Mouse (Mus musculus): ENCODE measurements around the gene Slco4a1. TPM values are rescaled to one million over a fixed set of nuclear protein-coding genes. Genes with fewer than 3 reads are reported as not detected.

Gene Slco4a1
- polyA plus RNA-seq, 1 experiment from 2014 or later, result 2.4 TPM

- no peaks in the 10 kb centered on the region for H3K36me3 ChIP-seq (ENCODE audit: control insufficient read depth, insufficient read depth, low read length)
- no peak for ATAC-seq (ENCODE audit: low read depth)
- no peaks in the 10 kb centered on the region for H3K9me3 ChIP-seq (ENCODE audit: control insufficient read depth, low read length)
- H3K27me3 ChIP-seq (ENCODE audit: control insufficient read depth, insufficient read depth, low read length), result no peaks in the 10 kb centered on the region
- H3K4me2 ChIP-seq (ENCODE audit: low read depth, low read length), result no peak overlapping the region
- WGBS, result 31% methylated on average over 2 of the region's 2 CpGs
- no peak overlapping the region for H3K9ac ChIP-seq (replicated peaks; ENCODE audit: low read depth, low read length)
- no peaks in the 10 kb centered on the region for H3K4me1 ChIP-seq (ENCODE audit: control insufficient read depth, insufficient read depth, low read length)
- H3K4me3 ChIP-seq (ENCODE audit: low read depth, low read length), result no peak overlapping the region
- no peak overlapping the region for H3K27ac ChIP-seq (ENCODE audit: low read depth, low read length)
Observed at GRCm38 (mm10) chr2:180428331-180428730, 27.7 kb upstream of the Slco4a1 start.

GRCm38 (mm10) chr2:180430648-180431047 is 25.4 kb upstream of the Slco4a1 start:
- WGBS, result 74% methylated on average over 11 of the region's 11 CpGs
- H3K4me2 ChIP-seq (ENCODE audit: low read depth, low read length), result no peak overlapping the region
- ATAC-seq (ENCODE audit: low read depth), result no peak

GRCm38 (mm10) chr2:180432042-180432668 is 23.9 kb upstream of the Slco4a1 start:
- ATAC-seq (ENCODE audit: low read depth), result peak; percentile 42; the same call in 1 of the 2 replicates
- Histone ChIP-seq H3K4me2 (ENCODE audit: low read depth, low read length) (no peak overlapping the region), H3K27ac (ENCODE audit: low read depth, low read length) (no peak overlapping the region), H3K4me3 (ENCODE audit: low read depth, low read length) (no peak overlapping the region), H3K36me3 (ENCODE audit: control insufficient read depth, insufficient read depth, low read length) (no peaks in the 10 kb centered on the region), H3K4me1 (ENCODE audit: control insufficient read depth, insufficient read depth, low read length) (no peaks in the 10 kb centered on the region), H3K27me3 (ENCODE audit: control insufficient read depth, insufficient read depth, low read length) (no peaks in the 10 kb centered on the region), H3K9me3 (ENCODE audit: control insufficient read depth, low read length) (no peaks in the 10 kb centered on the region), H3K9ac (replicated peaks; ENCODE audit: low read depth, low read length) (no peak overlapping the region)
- 12% methylated on average over 10 of the region's 10 CpGs for WGBS

More at GRCm38 (mm10) chr2:180430648-180431047, 25.4 kb upstream of the Slco4a1 start:
- Histone ChIP-seq H3K9me3 (ENCODE audit: control insufficient read depth, low read length) (no peaks in the 10 kb centered on the region), H3K27ac (ENCODE audit: low read depth, low read length) (no peak overlapping the region), H3K4me3 (ENCODE audit: low read depth, low read length) (no peak overlapping the region), H3K36me3 (ENCODE audit: control insufficient read depth, insufficient read depth, low read length) (no peaks in the 10 kb centered on the region), H3K4me1 (ENCODE audit: control insufficient read depth, insufficient read depth, low read length) (no peaks in the 10 kb centered on the region), H3K9ac (replicated peaks; ENCODE audit: low read depth, low read length) (no peak overlapping the region), H3K27me3 (ENCODE audit: control insufficient read depth, insufficient read depth, low read length) (no peaks in the 10 kb centered on the region)

GRCm38 (mm10) chr2:180432751-180433150 is 23.3 kb upstream of the Slco4a1 start:
- no peak; the same call in 1 of the 2 replicates for ATAC-seq (ENCODE audit: low read depth)
- no peak overlapping the region for H3K4me3 ChIP-seq (ENCODE audit: low read depth, low read length)
- H3K9me3 ChIP-seq (ENCODE audit: control insufficient read depth, low read length), result no peaks in the 10 kb centered on the region
- H3K4me1 ChIP-seq (ENCODE audit: control insufficient read depth, insufficient read depth, low read length), result no peaks in the 10 kb centered on the region
- no peaks in the 10 kb centered on the region for H3K27me3 ChIP-seq (ENCODE audit: control insufficient read depth, insufficient read depth, low read length)
- no peak overlapping the region for H3K27ac ChIP-seq (ENCODE audit: low read depth, low read length)
- no peaks in the 10 kb centered on the region for H3K36me3 ChIP-seq (ENCODE audit: control insufficient read depth, insufficient read depth, low read length)
- WGBS, result 71% methylated on average over 10 of the region's 10 CpGs
- no peak overlapping the region for H3K9ac ChIP-seq (replicated peaks; ENCODE audit: low read depth, low read length)
- H3K4me2 ChIP-seq (ENCODE audit: low read depth, low read length), result no peak overlapping the region

GRCm38 (mm10) chr2:180433350-180433749 is 22.7 kb upstream of the Slco4a1 start:
- no peaks in the 10 kb centered on the region for H3K27me3 ChIP-seq (ENCODE audit: control insufficient read depth, insufficient read depth, low read length)
- no peak overlapping the region for H3K4me2 ChIP-seq (ENCODE audit: low read depth, low read length)
- H3K27ac ChIP-seq (ENCODE audit: low read depth, low read length), result no peak overlapping the region
- H3K4me3 ChIP-seq (ENCODE audit: low read depth, low read length), result no peak overlapping the region
- no peaks in the 10 kb centered on the region for H3K4me1 ChIP-seq (ENCODE audit: control insufficient read depth, insufficient read depth, low read length)
- no peak for ATAC-seq (ENCODE audit: low read depth)
- no peaks in the 10 kb centered on the region for H3K9me3 ChIP-seq (ENCODE audit: control insufficient read depth, low read length)
- 67% methylated on average over 7 of the region's 7 CpGs for whole genome bisulfite sequencing
- no peak overlapping the region for H3K9ac ChIP-seq (replicated peaks; ENCODE audit: low read depth, low read length)
- no peaks in the 10 kb centered on the region for H3K36me3 ChIP-seq (ENCODE audit: control insufficient read depth, insufficient read depth, low read length)

- Histone ChIP-seq H3K9ac (replicated peaks; ENCODE audit: low read depth, low read length) (no peak overlapping the region), H3K4me3 (ENCODE audit: low read depth, low read length) (no peak overlapping the region), H3K36me3 (ENCODE audit: control insufficient read depth, insufficient read depth, low read length) (no peaks in the 10 kb centered on the region), H3K27ac (ENCODE audit: low read depth, low read length) (no peak overlapping the region), H3K4me2 (ENCODE audit: low read depth, low read length) (no peak overlapping the region), H3K9me3 (ENCODE audit: control insufficient read depth, low read length) (no peaks in the 10 kb centered on the region), H3K27me3 (ENCODE audit: control insufficient read depth, insufficient read depth, low read length) (no peaks in the 10 kb centered on the region), H3K4me1 (ENCODE audit: control insufficient read depth, insufficient read depth, low read length) (no peaks in the 10 kb centered on the region)
- ATAC-seq (ENCODE audit: low read depth), result no peak
- 55% methylated on average over 4 of the region's 4 CpGs for WGBS
Observed at GRCm38 (mm10) chr2:180435341-180435926, 20.6 kb upstream of the Slco4a1 start.

DNA sequence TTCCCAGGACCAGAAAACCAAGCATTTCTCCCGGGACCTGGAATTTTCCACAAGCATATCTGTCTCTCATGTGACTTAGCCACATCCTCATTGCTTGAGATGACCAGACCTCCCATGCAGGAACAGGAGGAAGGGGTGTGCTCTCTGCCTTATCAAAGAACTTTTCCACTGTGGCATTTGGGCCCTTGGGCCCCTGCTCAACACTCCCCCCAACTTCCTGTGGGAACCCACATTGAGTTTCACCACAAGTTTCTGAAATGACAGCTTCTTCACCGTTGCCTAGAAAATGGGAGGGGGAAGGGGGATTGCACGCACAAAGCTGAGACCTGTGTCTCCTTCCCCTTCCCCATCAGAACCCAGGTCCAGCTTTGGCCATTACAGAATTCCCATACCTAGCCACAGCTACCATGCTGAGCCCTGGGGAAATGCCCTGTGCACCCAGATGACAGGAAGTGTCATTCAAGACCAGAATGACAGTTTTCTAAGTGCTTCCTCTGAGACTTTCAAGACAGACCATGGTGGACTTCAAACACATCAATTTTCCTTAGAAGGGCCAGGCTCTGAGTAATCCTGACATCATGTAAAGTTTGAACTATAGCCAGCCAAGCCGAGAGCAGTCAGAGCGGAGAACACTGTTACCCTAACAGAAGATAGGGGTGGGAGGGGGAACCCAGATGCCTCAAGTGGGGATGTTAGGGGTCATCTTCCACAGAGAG is 18.7 kb upstream of the Slco4a1 start:
- H3K9ac ChIP-seq (replicated peaks; ENCODE audit: low read depth, low read length), result no peak overlapping the region
- H3K9me3 ChIP-seq (ENCODE audit: control insufficient read depth, low read length), result no peaks in the 10 kb centered on the region
- no peaks in the 10 kb centered on the region for H3K36me3 ChIP-seq (ENCODE audit: control insufficient read depth, insufficient read depth, low read length)
- 79% methylated on average over 5 of the region's 5 CpGs for WGBS
- H3K27me3 ChIP-seq (ENCODE audit: control insufficient read depth, insufficient read depth, low read length), result no peaks in the 10 kb centered on the region
- no peak overlapping the region for H3K4me3 ChIP-seq (ENCODE audit: low read depth, low read length)
- no peak for ATAC-seq (ENCODE audit: low read depth)
- H3K27ac ChIP-seq (ENCODE audit: low read depth, low read length), result no peak overlapping the region
- no peak overlapping the region for H3K4me2 ChIP-seq (ENCODE audit: low read depth, low read length)
- no peaks in the 10 kb centered on the region for H3K4me1 ChIP-seq (ENCODE audit: control insufficient read depth, insufficient read depth, low read length)

DNA sequence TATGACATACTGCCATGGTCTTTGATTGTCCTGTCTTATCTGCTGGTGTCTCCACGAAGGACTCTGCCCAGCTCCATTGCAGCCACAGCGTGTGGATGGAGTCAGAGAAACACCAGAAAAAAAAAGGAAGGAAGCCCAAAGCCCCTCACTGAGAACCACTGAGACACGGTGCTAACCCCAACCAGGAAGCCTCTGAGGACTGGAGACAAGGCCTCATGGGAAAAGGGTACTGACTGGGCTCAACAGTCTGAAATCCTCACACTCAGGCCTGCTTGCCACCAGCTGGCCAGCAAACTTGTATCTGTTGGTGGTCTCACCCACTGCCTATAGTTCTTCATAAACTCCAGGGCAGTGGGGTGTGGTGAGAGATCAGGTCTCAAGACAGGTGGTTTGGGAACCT is 16.3 kb upstream of the Slco4a1 start:
- Histone ChIP-seq H3K27ac (ENCODE audit: low read depth, low read length) (no peak overlapping the region), H3K9ac (replicated peaks; ENCODE audit: low read depth, low read length) (no peak overlapping the region), H3K4me1 (ENCODE audit: control insufficient read depth, insufficient read depth, low read length) (no peaks in the 10 kb centered on the region), H3K9me3 (ENCODE audit: control insufficient read depth, low read length) (no peaks in the 10 kb centered on the region), H3K36me3 (ENCODE audit: control insufficient read depth, insufficient read depth, low read length) (no peaks in the 10 kb centered on the region), H3K4me2 (ENCODE audit: low read depth, low read length) (no peak overlapping the region), H3K27me3 (ENCODE audit: control insufficient read depth, insufficient read depth, low read length) (no peaks in the 10 kb centered on the region), H3K4me3 (ENCODE audit: low read depth, low read length) (no peak overlapping the region)
- 83% methylated on average over 3 of the region's 3 CpGs for WGBS
- no peak for ATAC-seq (ENCODE audit: low read depth)
